Mouse (Mus musculus): Measurements from ENCODE around the gene Plod2.

- TF ChIP-seq CTCF (IDR thresholded peaks at IDR 0.05; ENCODE audit: extremely low read depth, insufficient read depth, insufficient read length, insufficient replicate concordance) (no peak), POLR2A (IDR thresholded peaks at IDR 0.05; ENCODE audit: low read depth, low read length) (no peak)
These were observed 61.5 kb downstream of the Plod2 start for GRCm38 (mm10) chr9:92603541-92603940.
